Mouse (Mus musculus): ENCODE results near the gene Il12a.
"Not testable (repeated sequence)": the region's sequence is repeated elsewhere in the genome, so short reads cannot be mapped to it uniquely, and the experiment has no call there.

Il12a gene

DNA sequence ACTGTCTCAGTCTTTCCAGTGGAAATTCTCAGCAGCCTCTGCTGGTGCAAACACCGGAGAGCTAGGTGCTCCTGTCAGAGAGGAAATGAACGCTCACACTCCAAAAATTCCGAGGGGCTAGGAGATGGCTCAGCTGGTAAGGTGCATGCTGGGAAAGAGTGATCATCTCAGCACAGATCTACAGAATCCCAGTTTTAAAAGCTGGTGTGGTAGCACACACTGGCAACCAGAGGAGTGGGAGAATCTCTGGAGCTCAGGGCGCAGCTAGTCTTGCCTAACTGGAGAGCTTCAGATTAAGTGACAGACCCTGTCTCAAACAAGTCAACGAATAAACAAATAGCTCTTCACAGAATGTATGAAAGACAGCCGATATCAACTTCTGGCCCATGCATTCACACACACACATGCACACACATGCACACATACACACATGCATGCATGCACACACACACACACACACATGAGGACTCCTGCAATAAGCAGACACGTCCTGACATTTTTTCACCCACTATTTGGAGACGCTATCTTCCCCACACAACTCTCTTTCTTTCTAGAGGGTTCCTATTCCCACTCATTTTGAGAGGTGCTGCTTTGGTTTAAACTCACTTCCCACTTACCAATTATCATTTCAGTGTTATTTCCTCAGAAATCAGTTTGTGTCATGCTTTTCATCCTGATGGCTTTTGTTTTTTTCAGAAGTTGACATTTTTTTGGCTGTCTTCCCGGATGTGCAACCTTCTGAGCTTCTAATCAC, 52.5 kb downstream of the Il12a start:
- DNase-seq (ENCODE audit: low spot score): no peak

- no peak for DNase-seq (ENCODE audit: low spot score)
Observed at GRCm38 (mm10) chr3:68743472-68743732, 53.0 kb downstream of the Il12a start.

DNA sequence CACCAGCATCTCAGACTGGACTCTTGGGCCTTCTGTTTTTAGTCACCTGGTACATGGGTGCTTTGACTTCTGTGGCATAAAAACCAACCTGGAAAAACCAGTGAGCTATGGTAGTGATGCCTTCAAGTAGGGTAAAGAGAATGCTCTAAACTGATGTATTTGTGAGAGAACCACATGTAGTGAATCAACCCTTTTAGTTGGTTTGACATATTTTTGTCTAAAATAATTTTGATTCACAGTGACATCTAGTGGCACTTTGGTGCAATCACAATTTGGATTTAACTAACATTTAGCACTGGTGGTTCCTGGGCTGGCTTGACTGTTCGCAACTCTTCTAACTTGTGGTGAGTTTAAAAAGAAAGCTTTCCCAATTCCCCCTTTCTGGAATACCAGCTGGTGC, 53.7 kb downstream of the Il12a start:
- DNase-seq (ENCODE audit: low spot score): no peak

DNA sequence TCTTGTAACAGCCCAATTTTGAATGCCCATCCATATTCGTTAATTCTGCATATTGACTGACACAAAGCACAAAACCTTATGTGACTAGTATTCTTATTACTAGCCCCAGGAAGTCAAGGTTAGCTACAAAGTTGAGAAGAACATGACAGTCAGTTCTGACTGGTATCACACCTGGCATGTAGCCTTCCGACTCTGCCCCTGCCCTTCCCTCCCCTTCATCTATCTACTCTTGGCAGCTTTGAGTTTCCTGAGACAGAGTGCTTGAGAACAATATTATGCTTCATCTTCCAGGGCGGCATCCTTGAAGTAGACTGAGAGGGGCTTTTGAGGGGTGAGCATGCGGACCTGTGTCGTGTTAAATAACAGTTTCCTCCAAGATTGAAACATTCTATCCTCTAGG, 54.6 kb downstream of the Il12a start:
- no peak for DNase-seq (ENCODE audit: low spot score)

DNA sequence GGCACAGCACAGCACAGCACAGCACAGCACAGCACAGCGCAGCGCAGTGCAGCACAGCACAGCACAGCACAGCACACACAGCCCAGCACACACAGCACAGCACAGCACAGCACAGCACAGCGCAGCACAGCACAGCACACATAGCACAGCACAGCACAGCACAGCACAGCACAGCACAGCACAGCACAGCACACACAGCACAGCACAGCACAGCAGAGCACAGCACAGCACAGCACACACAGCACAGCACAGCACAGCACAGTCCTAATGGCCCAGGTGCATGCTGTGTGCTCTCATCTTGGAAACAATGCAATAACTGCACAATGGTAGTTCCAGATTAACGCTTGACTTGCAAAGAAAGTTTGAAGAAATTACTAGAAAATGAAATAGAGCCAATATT, 55.8 kb downstream of the Il12a start:
- not testable (repeated sequence) for DNase-seq (ENCODE audit: low spot score)
